Comparison of ENCODE assay signal across 22 mouse cellular contexts in the genomic region with DNA sequence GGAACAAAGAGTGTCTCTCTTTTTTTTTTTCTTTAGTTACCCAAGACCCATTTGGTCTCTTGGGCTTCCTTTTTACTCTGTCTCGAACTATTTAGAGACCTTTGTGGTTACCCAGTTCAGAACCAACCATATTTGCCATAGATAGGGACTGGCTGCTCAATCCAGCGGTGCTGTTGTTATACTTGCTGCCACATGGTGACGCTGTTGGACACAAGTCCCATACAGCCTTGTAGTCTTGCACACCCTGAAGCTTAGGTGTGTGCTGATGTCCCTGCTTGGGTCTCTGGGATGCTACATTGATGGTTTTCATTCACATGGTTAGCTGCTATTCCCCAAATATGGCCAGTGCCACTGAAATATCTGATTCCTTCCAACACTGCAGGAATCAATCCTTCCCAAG. TPM values are rescaled to one million over a fixed set of nuclear protein-coding genes. Genes with fewer than 3 reads are reported as not detected.
DNase-seq lines count a peak whose midpoint lies in the region; ATAC-seq and TF ChIP-seq lines count a peak whose summit lies in the region.
"Had no signal": no experiment of that assay in that cellular context is flagged by ENCODE, and none has a peak within 500 bp of the region (broad histone marks: within the 10 kb centered on the region; RNA-seq: fewer than 3 reads in every experiment).

No protein-coding gene starts in this region.

- no peak for DNase-seq in hindbrain, postnatal 0 days (ENCODE audit: low spot score)
- DNase-seq in hindbrain, embryonic 14.5 days (ENCODE audit: low spot score): no peak
- DNase-seq in liver, embryonic 14.5 days (ENCODE audit: low read depth in 3 of 3, low spot score in 3 of 3): no peak
- DNase-seq in 3T3-L1 (ENCODE audit: low read depth, low spot score) (peak; percentile 62), MEL (ENCODE audit: low read depth, low spot score) (no peak)
- DNase-seq in urinary bladder, adult 18-20 months (ENCODE audit: low spot score in 2 of 2): no peak
- no peak for DNase-seq in right cerebral cortex, postnatal 10 days (ENCODE audit: low spot score in 2 of 2)
- DNase-seq: adrenal gland, postnatal 14 days; cerebellum, adult 11 months; cerebellum, postnatal 10 days; heart, postnatal 10 days; layer of hippocampus, postnatal 36 days; lung, postnatal 10 days; thymus, postnatal 25 days had no signal

- no peak overlapping the region for H3K4me3 ChIP-seq in hindbrain, postnatal 0 days (ENCODE audit: low read length)
- no peak overlapping the region for H3K4me3 ChIP-seq in hindbrain, embryonic 14.5 days (replicated peaks; ENCODE audit: low read length)
- H3K4me3 ChIP-seq in liver, embryonic 14.5 days (ENCODE audit: insufficient read depth in 1 of 2, low read depth in 2 of 2, low read length in 2 of 2): no peak overlapping the region
- H3K4me3 ChIP-seq in liver, embryonic 12.5 days: no peak overlapping the region
- H3K4me3 ChIP-seq in MEL (ENCODE audit: control insufficient read depth in 1 of 2, insufficient read depth in 1 of 2, low read depth in 2 of 2, low read length in 2 of 2): no peak overlapping the region
- H3K4me3 ChIP-seq: forebrain, embryonic 10.5 days; kidney, embryonic 15.5 days; limb, embryonic 15.5 days; neural tube, embryonic 12.5 days had no signal

- no peaks in the 10 kb centered on the region for H3K9me3 ChIP-seq in hindbrain, postnatal 0 days (ENCODE audit: low read length)
- no peaks in the 10 kb centered on the region for H3K9me3 ChIP-seq in hindbrain, embryonic 14.5 days (ENCODE audit: control insufficient read depth, low read length)
- no peaks in the 10 kb centered on the region for H3K9me3 ChIP-seq in liver, embryonic 14.5 days (ENCODE audit: control insufficient read depth, low read length)
- no peaks in the 10 kb centered on the region for H3K9me3 ChIP-seq in liver, embryonic 12.5 days (replicated peaks)
- H3K9me3 ChIP-seq in MEL (replicated peaks; ENCODE audit: insufficient read depth, low read length): no peaks in the 10 kb centered on the region
- H3K9me3 ChIP-seq: forebrain, embryonic 10.5 days; kidney, embryonic 15.5 days; limb, embryonic 15.5 days; neural tube, embryonic 12.5 days had no signal

- H3K79me2 ChIP-seq in MEL (ENCODE audit: control insufficient read depth, insufficient read depth, low read length, poor library complexity): no peaks in the 10 kb centered on the region

- H3K4me1 ChIP-seq in hindbrain, postnatal 0 days (ENCODE audit: insufficient read depth, low read length): peaks cover 4% of the 10 kb centered on the region; the same call in 1 of the 2 replicates
- H3K4me1 ChIP-seq in hindbrain, embryonic 14.5 days (replicated peaks; ENCODE audit: control insufficient read depth, insufficient read depth, low read length): no peaks in the 10 kb centered on the region
- peaks cover 0 to 8% of the 10 kb centered on the region in 2 experiments; a peak in 1 of 4 replicates for H3K4me1 ChIP-seq in liver, embryonic 14.5 days (replicated peaks; ENCODE audit: control insufficient read depth in 2 of 2, insufficient read depth in 2 of 2, low read length in 1 of 2)
- H3K4me1 ChIP-seq in liver, embryonic 12.5 days: peaks cover 37% of the 10 kb centered on the region
- H3K4me1 ChIP-seq in MEL (ENCODE audit: control insufficient read depth in 1 of 2, insufficient read depth in 2 of 2, low read length in 2 of 2): peaks cover 0 to 9% of the 10 kb centered on the region in 2 experiments; a peak in 1 of 4 replicates
- H3K4me1 ChIP-seq: neural tube, embryonic 12.5 days had no signal

- TF ChIP-seq EP300 in liver, embryonic 14.5 days (IDR thresholded peaks at IDR 0.05; ENCODE audit: low read depth): no peak
- TF ChIP-seq EP300 in MEL (IDR thresholded peaks at IDR 0.05; ENCODE audit: low read depth in 1 of 2, low read length in 2 of 2): no peak

- H3K27me3 ChIP-seq in hindbrain, postnatal 0 days (ENCODE audit: insufficient read depth, low read length): no peaks in the 10 kb centered on the region
- no peaks in the 10 kb centered on the region for H3K27me3 ChIP-seq in hindbrain, embryonic 14.5 days (ENCODE audit: control insufficient read depth, insufficient read depth, low read length)
- H3K27me3 ChIP-seq in liver, embryonic 14.5 days (ENCODE audit: control insufficient read depth, insufficient read depth, low read length): no peaks in the 10 kb centered on the region
- H3K27me3 ChIP-seq in liver, embryonic 12.5 days (replicated peaks): no peaks in the 10 kb centered on the region
- H3K27me3 ChIP-seq in MEL (ENCODE audit: control insufficient read depth in 1 of 2, insufficient read depth in 2 of 2, low read length in 2 of 2): no peaks in the 10 kb centered on the region
- H3K27me3 ChIP-seq: kidney, embryonic 15.5 days; limb, embryonic 15.5 days; neural tube, embryonic 12.5 days had no signal

- TF ChIP-seq CTCF in hindbrain, postnatal 0 days (IDR thresholded peaks at IDR 0.05; ENCODE audit: low read depth): peak; percentile 45
- peak; percentile 29 for TF ChIP-seq CTCF in liver, embryonic 14.5 days (IDR thresholded peaks at IDR 0.05; ENCODE audit: low read depth)
- TF ChIP-seq CTCF in MEL (IDR thresholded peaks at IDR 0.05 in 2 of 3, conservative IDR thresholded peaks at IDR 0.05 in 1 of 3; ENCODE audit: control insufficient read depth in 1 of 3, insufficient read depth in 1 of 3, low read depth in 2 of 3, low read length in 3 of 3, poor library complexity in 1 of 3, severe bottlenecking in 1 of 3): peak in 2 of 3 experiments; percentile 10 to 24; a peak in 1 of 6 replicates

- TF ChIP-seq RAD21 in MEL (IDR thresholded peaks at IDR 0.05; ENCODE audit: low read depth, low read length): no peak

- no peaks in the 10 kb centered on the region for H3K36me3 ChIP-seq in hindbrain, postnatal 0 days (ENCODE audit: insufficient read depth, low read length)
- no peaks in the 10 kb centered on the region for H3K36me3 ChIP-seq in hindbrain, embryonic 14.5 days (replicated peaks; ENCODE audit: control insufficient read depth, insufficient read depth)
- no peaks in the 10 kb centered on the region for H3K36me3 ChIP-seq in liver, embryonic 14.5 days (replicated peaks; ENCODE audit: control insufficient read depth, insufficient read depth, low read depth)
- H3K36me3 ChIP-seq in liver, embryonic 12.5 days: peaks cover 25% of the 10 kb centered on the region
- H3K36me3 ChIP-seq in MEL (ENCODE audit: control insufficient read depth in 1 of 2, insufficient read depth in 2 of 2, low read length in 2 of 2): peaks cover 0 to 2% of the 10 kb centered on the region in 2 experiments; a peak in 1 of 4 replicates
- H3K36me3 ChIP-seq: forebrain, embryonic 10.5 days; limb, embryonic 15.5 days; neural tube, embryonic 12.5 days had no signal

- H3K4me2 ChIP-seq in hindbrain, postnatal 0 days (ENCODE audit: low read depth, low read length): no peak overlapping the region
- H3K4me2 ChIP-seq in hindbrain, embryonic 14.5 days (replicated peaks): no peak overlapping the region
- no peak overlapping the region for H3K4me2 ChIP-seq in liver, embryonic 14.5 days (ENCODE audit: low read depth)
- H3K4me2 ChIP-seq in liver, embryonic 12.5 days: no peak overlapping the region
- H3K4me2 ChIP-seq: heart, embryonic 11.5 days; kidney, embryonic 15.5 days; limb, embryonic 15.5 days; midbrain, embryonic 11.5 days; neural tube, embryonic 12.5 days had no signal

- no peak for ATAC-seq in hindbrain, postnatal 0 days
- ATAC-seq in hindbrain, embryonic 14.5 days (ENCODE audit: low FRiP score): no peak
- ATAC-seq in liver, embryonic 14.5 days (ENCODE audit: insufficient read depth): no peak
- ATAC-seq in liver, embryonic 12.5 days: no peak
- ATAC-seq: inflammation-experienced regulatory T-cells, adult 6 months had no signal

- no peak overlapping the region for H3K9ac ChIP-seq in hindbrain, postnatal 0 days (replicated peaks; ENCODE audit: low read length)
- H3K9ac ChIP-seq in hindbrain, embryonic 14.5 days: no peak overlapping the region
- no peak overlapping the region for H3K9ac ChIP-seq in liver, embryonic 14.5 days (replicated peaks)
- H3K9ac ChIP-seq in liver, embryonic 12.5 days: no peak overlapping the region
- H3K9ac ChIP-seq in MEL (ENCODE audit: control insufficient read depth, low read depth, low read length, poor library complexity, severe bottlenecking): no peak overlapping the region
- H3K9ac ChIP-seq: kidney, embryonic 15.5 days; limb, embryonic 15.5 days; neural tube, embryonic 12.5 days had no signal

- TF ChIP-seq POLR2A in MEL (IDR thresholded peaks at IDR 0.05; ENCODE audit: control insufficient read depth in 1 of 2, insufficient read depth in 1 of 2, low read depth in 1 of 2, low read length in 2 of 2, poor library complexity in 1 of 2): no peak

- H3K27ac ChIP-seq in hindbrain, postnatal 0 days: no peak overlapping the region
- no peak overlapping the region for H3K27ac ChIP-seq in hindbrain, embryonic 14.5 days
- no peak overlapping the region for H3K27ac ChIP-seq in liver, embryonic 14.5 days
- no peak overlapping the region for H3K27ac ChIP-seq in liver, embryonic 12.5 days
- no peak overlapping the region for H3K27ac ChIP-seq in MEL (ENCODE audit: control insufficient read depth, low read depth, low read length)
- H3K27ac ChIP-seq: forebrain, embryonic 10.5 days; kidney, embryonic 15.5 days; limb, embryonic 15.5 days; neural tube, embryonic 12.5 days had no signal

- WGBS in hindbrain, postnatal 0 days: 71% methylated on average over 3 of the region's 3 CpGs
- 74% methylated on average over 3 of the region's 3 CpGs for WGBS in hindbrain, embryonic 14.5 days
- WGBS in liver, embryonic 14.5 days (ENCODE audit: insufficient replicate concordance): 66% methylated on average over 3 of the region's 3 CpGs
- 60% methylated on average over 3 of the region's 3 CpGs for WGBS in liver, embryonic 12.5 days (ENCODE audit: insufficient replicate concordance)

TF ChIP-seq in MEL, 35 proteins besides CTCF, POLR2A, EP300 and RAD21 (continues in another document):
- TF ChIP-seq MAZ (IDR thresholded peaks at IDR 0.05; ENCODE audit: low read depth, low read length) (no peak), BHLHE40 (IDR thresholded peaks at IDR 0.05; ENCODE audit: borderline replicate concordance, low read depth, low read length) (no peak), POLR2AphosphoS2 (IDR thresholded peaks at IDR 0.05; ENCODE audit: low read length) (no peak), NELFE (IDR thresholded peaks at IDR 0.05; ENCODE audit: low read depth, low read length) (no peak), ZKSCAN1 (IDR thresholded peaks at IDR 0.05; ENCODE audit: low read depth, low read length) (no peak), HCFC1 (IDR thresholded peaks at IDR 0.05; ENCODE audit: low read depth, low read length) (no peak)

RNA-seq across cellular contexts. Expression of gene Ptgs1, which starts 8.2 kb away (rescaled TPM):
- 6.8 and 8.0 TPM in 2 replicates for total RNA-seq in hindbrain, postnatal 0 days (2014; rRNA removed)
- polyA plus RNA-seq in hindbrain, postnatal 0 days (2015; fragmentation: Nextera tagmentation; extraction: Ambion mirVana): 7.5 and 7.9 TPM in 2 replicates
- 6.5 and 7.6 TPM in 2 replicates for polyA plus RNA-seq in hindbrain, embryonic 14.5 days (2014; fragmentation: Nextera tagmentation; extraction: Ambion mirVana)
- polyA plus RNA-seq in liver, embryonic 14.5 days (2012; rRNA removed): 8.6 and 9.9 TPM in 2 replicates
- polyA plus RNA-seq in liver, embryonic 14.5 days (2014; fragmentation: Nextera tagmentation; extraction: Ambion mirVana): 15.8 and 16.4 TPM in 2 replicates
- polyA plus RNA-seq in liver, embryonic 12.5 days (2016; fragmentation: Nextera tagmentation; extraction: Ambion mirVana): 21.1 and 21.4 TPM in 2 replicates
- total RNA-seq in MEL (2012; rRNA removed): 2.6 and 3.9 TPM in 2 replicates
- polyA plus RNA-seq in MEL (2012; ENCODE audit: insufficient read depth in 1 of 2, insufficient read length in 2 of 2, low read depth in 1 of 2, low replicate concordance in 2 of 2, missing spikeins in 1 of 2): 10 to 100 TPM in 1 of 2 experiments, not detected in 1; 20.0 TPM
